Mouse (Mus musculus): ENCODE data around the gene Unc79. TPM values are rescaled to one million over a fixed set of nuclear protein-coding genes. Genes with fewer than 3 reads are reported as not detected.

The Unc79 gene
- total and polyA plus RNA-seq, 3 experiments = 0.33 TPM; not detected in 2

GRCm38 (mm10) chr12:103100088-103100487 is 151.4 kb downstream of the Unc79 start:
- Histone ChIP-seq H3K4me1 (ENCODE audit: insufficient read depth, low read depth, low read length) (no peaks in the 10 kb centered on the region), H3K9me3 (replicated peaks) (peaks cover 56% of the 10 kb centered on the region), H3K27me3 (ENCODE audit: insufficient read depth, low read length) (no peaks in the 10 kb centered on the region), H3K36me3 (replicated peaks) (no peaks in the 10 kb centered on the region), H3K4me3 (ENCODE audit: low read depth, low read length) (no peak overlapping the region)
- ATAC-seq (ENCODE audit: extremely low read depth, insufficient number of reproducible peaks, low FRiP score, poor library complexity, severe bottlenecking) (no peak), DNase-seq (ENCODE audit: low spot score) (no peak)
- no peak for TF ChIP-seq GATA1 (IDR thresholded peaks at IDR 0.05; ENCODE audit: borderline replicate concordance, low read length)
- TF ChIP-seq GATA2 (IDR thresholded peaks at IDR 0.05; ENCODE audit: borderline replicate concordance, low read depth, low read length) = no peak
- TF ChIP-seq TAL1 (conservative IDR thresholded peaks at IDR 0.05; ENCODE audit: low read depth, low read length) = no peak
- no peak for TF ChIP-seq CTCF (IDR thresholded peaks at IDR 0.05; ENCODE audit: low read depth, low read length)
- TF ChIP-seq POLR2AphosphoS5 (IDR thresholded peaks at IDR 0.05; ENCODE audit: insufficient replicate concordance, low read depth, low read length) = no peak

GRCm38 (mm10) chr12:103103041-103103440 is 154.4 kb downstream of the Unc79 start:
- no peak for ATAC-seq (ENCODE audit: extremely low read depth, insufficient number of reproducible peaks, low FRiP score, poor library complexity, severe bottlenecking)
- TF ChIP-seq CTCF (IDR thresholded peaks at IDR 0.05; ENCODE audit: low read depth, low read length) (no peak), GATA2 (IDR thresholded peaks at IDR 0.05; ENCODE audit: borderline replicate concordance, low read depth, low read length) (no peak), POLR2AphosphoS5 (IDR thresholded peaks at IDR 0.05; ENCODE audit: insufficient replicate concordance, low read depth, low read length) (no peak), GATA1 (IDR thresholded peaks at IDR 0.05; ENCODE audit: borderline replicate concordance, low read length) (no peak), TAL1 (conservative IDR thresholded peaks at IDR 0.05; ENCODE audit: low read depth, low read length) (no peak)
- no peaks in the 10 kb centered on the region for H3K36me3 ChIP-seq (replicated peaks)
- DNase-seq (ENCODE audit: low spot score) = no peak
- H3K9me3 ChIP-seq (replicated peaks) = peaks cover 62% of the 10 kb centered on the region
- no peaks in the 10 kb centered on the region for H3K27me3 ChIP-seq (ENCODE audit: insufficient read depth, low read length)
- H3K4me3 ChIP-seq (ENCODE audit: low read depth, low read length) = no peak overlapping the region
- no peaks in the 10 kb centered on the region for H3K4me1 ChIP-seq (ENCODE audit: insufficient read depth, low read depth, low read length)

DNA sequence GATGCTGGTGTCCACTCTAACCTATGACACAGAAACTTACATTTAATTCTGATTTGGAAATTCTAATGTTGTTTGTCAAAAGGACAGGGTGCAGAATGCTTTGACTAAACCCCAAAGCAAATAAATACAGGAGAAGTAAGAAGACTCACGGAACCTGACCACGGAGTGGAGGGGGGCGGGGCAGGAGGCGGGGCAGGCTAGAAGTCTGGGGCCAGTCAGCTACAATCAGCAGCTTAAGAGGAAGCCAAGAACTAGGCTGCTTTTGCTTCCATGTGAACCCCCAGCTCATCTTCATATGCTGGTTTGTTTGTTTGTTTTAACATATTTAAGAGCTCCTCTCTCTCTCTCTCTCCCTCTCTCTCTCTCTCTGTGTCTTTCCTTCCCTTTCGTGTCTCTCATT is 154.9 kb downstream of the Unc79 start:
- H3K27me3 ChIP-seq (ENCODE audit: insufficient read depth, low read length) = no peaks in the 10 kb centered on the region
- DNase-seq (ENCODE audit: low spot score) = no peak

GRCm38 (mm10) chr12:103109301-103109700 is 160.6 kb downstream of the Unc79 start:
- ATAC-seq (ENCODE audit: extremely low read depth, insufficient number of reproducible peaks, low FRiP score, poor library complexity, severe bottlenecking) = no peak
- H3K9me3 ChIP-seq (replicated peaks) = peaks cover 63% of the 10 kb centered on the region
- no peak for DNase-seq (ENCODE audit: low spot score)
- no peaks in the 10 kb centered on the region for H3K36me3 ChIP-seq (replicated peaks)
- H3K27me3 ChIP-seq (ENCODE audit: insufficient read depth, low read length) = no peaks in the 10 kb centered on the region
- H3K4me3 ChIP-seq (ENCODE audit: low read depth, low read length) = no peak overlapping the region
- TF ChIP-seq GATA2 (IDR thresholded peaks at IDR 0.05; ENCODE audit: borderline replicate concordance, low read depth, low read length) (no peak), GATA1 (IDR thresholded peaks at IDR 0.05; ENCODE audit: borderline replicate concordance, low read length) (no peak), POLR2AphosphoS5 (IDR thresholded peaks at IDR 0.05; ENCODE audit: insufficient replicate concordance, low read depth, low read length) (no peak), CTCF (IDR thresholded peaks at IDR 0.05; ENCODE audit: low read depth, low read length) (no peak), TAL1 (conservative IDR thresholded peaks at IDR 0.05; ENCODE audit: low read depth, low read length) (no peak)
- H3K4me1 ChIP-seq (ENCODE audit: insufficient read depth, low read depth, low read length) = no peaks in the 10 kb centered on the region

More for the DNA sequence above, 154.9 kb downstream of the Unc79 start:
- no peaks in the 10 kb centered on the region for H3K4me1 ChIP-seq (ENCODE audit: insufficient read depth, low read depth, low read length)
- peaks cover 64% of the 10 kb centered on the region for H3K9me3 ChIP-seq (replicated peaks)
- TF ChIP-seq TAL1 (conservative IDR thresholded peaks at IDR 0.05; ENCODE audit: low read depth, low read length) (no peak), CTCF (IDR thresholded peaks at IDR 0.05; ENCODE audit: low read depth, low read length) (no peak), POLR2AphosphoS5 (IDR thresholded peaks at IDR 0.05; ENCODE audit: insufficient replicate concordance, low read depth, low read length) (no peak), GATA2 (IDR thresholded peaks at IDR 0.05; ENCODE audit: borderline replicate concordance, low read depth, low read length) (no peak), GATA1 (IDR thresholded peaks at IDR 0.05; ENCODE audit: borderline replicate concordance, low read length) (no peak)
- H3K4me3 ChIP-seq (ENCODE audit: low read depth, low read length) = no peak overlapping the region
- no peaks in the 10 kb centered on the region for H3K36me3 ChIP-seq (replicated peaks)
- no peak for ATAC-seq (ENCODE audit: extremely low read depth, insufficient number of reproducible peaks, low FRiP score, poor library complexity, severe bottlenecking)

DNA sequence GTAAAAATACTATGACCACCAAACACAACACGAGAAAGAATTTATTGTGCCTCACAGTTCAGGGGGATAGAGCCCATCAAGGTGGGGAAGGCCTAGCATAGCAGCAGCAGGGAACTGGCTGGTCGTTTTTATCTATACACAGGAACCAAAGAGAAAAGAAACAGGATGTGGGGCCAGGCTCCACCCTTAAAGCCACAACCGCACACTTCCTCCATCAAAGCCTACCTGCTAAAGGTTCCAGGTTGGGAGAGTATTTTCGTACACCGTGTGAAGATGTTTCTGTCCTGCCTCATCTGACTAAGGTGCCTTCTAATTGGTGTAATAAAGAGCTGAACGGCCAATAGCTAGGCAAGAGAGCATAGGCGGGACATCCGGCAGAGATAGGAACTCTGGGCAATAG is 168.0 kb downstream of the Unc79 start:
- H3K27me3 ChIP-seq (ENCODE audit: insufficient read depth, low read length) = no peaks in the 10 kb centered on the region
- H3K4me3 ChIP-seq (ENCODE audit: low read depth, low read length) = no peak overlapping the region
- no peak for DNase-seq (ENCODE audit: low spot score)
- TF ChIP-seq CTCF (IDR thresholded peaks at IDR 0.05; ENCODE audit: low read depth, low read length) (no peak), POLR2AphosphoS5 (IDR thresholded peaks at IDR 0.05; ENCODE audit: insufficient replicate concordance, low read depth, low read length) (no peak), GATA2 (IDR thresholded peaks at IDR 0.05; ENCODE audit: borderline replicate concordance, low read depth, low read length) (no peak), GATA1 (IDR thresholded peaks at IDR 0.05; ENCODE audit: borderline replicate concordance, low read length) (no peak), TAL1 (conservative IDR thresholded peaks at IDR 0.05; ENCODE audit: low read depth, low read length) (no peak)
- H3K9me3 ChIP-seq (replicated peaks) = peaks cover 70% of the 10 kb centered on the region
- no peaks in the 10 kb centered on the region for H3K4me1 ChIP-seq (ENCODE audit: insufficient read depth, low read depth, low read length)
- H3K36me3 ChIP-seq (replicated peaks) = no peaks in the 10 kb centered on the region
- ATAC-seq (ENCODE audit: extremely low read depth, insufficient number of reproducible peaks, low FRiP score, poor library complexity, severe bottlenecking) = no peak

DNA sequence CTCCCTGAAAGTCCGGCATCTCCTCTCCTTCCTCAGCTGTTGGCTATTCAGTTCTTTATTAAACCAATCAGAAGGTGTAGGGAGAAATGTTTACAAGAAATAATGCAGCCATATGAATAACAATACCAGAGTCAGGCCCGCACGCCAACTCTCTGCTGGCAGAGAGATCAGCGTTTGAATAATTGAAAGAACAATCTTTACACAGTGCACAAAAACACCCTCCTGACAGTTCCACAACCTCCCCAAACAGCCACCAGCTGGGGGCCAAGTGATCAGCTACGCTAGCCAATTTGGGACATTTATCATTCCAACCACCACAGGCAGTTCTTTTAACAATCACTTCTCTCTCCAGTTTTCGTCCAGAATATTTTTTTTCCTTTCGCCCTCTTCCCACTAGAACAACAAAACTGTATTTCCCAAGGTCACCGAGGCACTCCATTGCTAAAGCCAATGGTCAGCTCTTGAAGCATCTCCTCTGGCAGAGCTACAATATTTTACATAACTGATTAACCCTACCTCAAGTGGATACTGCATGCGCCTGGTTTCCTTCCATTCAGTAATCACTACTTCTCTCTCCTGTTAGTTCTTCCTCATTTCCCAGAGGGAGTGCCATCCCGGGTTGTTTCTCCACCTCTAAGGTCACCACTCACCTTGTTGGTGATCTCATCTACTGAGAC is 169.0 kb downstream of the Unc79 start:
- Histone ChIP-seq H3K9me3 (replicated peaks) (peaks cover 71% of the 10 kb centered on the region), H3K4me3 (ENCODE audit: low read depth, low read length) (no peak overlapping the region), H3K36me3 (replicated peaks) (no peaks in the 10 kb centered on the region), H3K4me1 (ENCODE audit: insufficient read depth, low read depth, low read length) (no peaks in the 10 kb centered on the region), H3K27me3 (ENCODE audit: insufficient read depth, low read length) (no peaks in the 10 kb centered on the region)
- ATAC-seq (ENCODE audit: extremely low read depth, insufficient number of reproducible peaks, low FRiP score, poor library complexity, severe bottlenecking) (no peak), DNase-seq (ENCODE audit: low spot score) (no peak)
- TF ChIP-seq GATA1 (IDR thresholded peaks at IDR 0.05; ENCODE audit: borderline replicate concordance, low read length) = no peak
